Mouse (Mus musculus) ovary, adult 18-20 months (tissue): ENCODE data around the gene Vmn1r31.

Experiments used
- DNase-seq: peaks from one replicate; pipeline ENCODE4 v3.0.0; 2022; ENCODE audit warnings: low spot score, mixed read lengths

Gene Vmn1r31

DNA sequence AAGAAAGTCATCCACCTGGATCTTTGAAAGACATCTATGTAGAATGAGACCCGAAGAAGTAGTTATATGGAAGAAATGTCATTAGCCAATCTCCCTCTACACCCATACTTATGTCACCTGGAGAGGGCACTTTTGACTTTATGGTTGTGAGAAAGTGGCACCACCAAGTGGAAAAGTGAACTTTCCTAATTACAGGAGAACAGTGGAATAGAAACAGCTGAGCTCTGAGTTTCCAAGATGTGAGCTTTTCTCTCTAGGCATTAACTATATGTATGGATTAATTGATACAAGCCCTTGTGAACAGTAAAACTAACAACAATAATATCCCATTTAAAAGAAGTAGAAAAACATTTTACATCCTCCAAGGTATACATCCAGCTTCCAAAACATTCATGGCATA lies at the start of gene Vmn1r31:
Gene Vmn1r31, minus strand, starts transcription at position 101 of the 400 bp plus-strand sequence.
- DNase-seq, result no peak

DNA sequence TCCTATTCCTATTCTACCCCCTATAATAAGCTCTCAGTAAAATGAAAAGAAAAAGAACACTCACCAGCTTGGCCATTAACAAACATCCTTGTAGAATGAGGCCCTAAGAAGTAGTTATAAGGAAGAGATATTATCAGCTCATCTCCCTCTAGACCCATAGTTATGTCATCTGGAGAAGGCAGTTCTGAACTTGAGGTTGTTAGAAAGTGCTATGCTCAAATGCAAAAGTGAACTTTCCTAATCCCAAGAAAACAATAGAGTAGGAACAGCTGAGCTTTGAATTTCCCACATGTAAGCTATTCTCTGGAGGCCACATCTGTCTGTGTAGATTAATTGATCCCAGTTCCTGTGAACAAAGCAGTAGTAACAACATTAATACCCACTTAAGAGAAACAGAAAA lies 31.8 kb downstream of the Vmn1r31 start, which contains the start of gene Vmn1r30:
Gene Vmn1r30, minus strand, starts transcription at position 101 of the 400 bp plus-strand sequence.
- no peak for DNase-seq
